ENCODE assay signal across 27 mouse cellular contexts in the genomic region with DNA sequence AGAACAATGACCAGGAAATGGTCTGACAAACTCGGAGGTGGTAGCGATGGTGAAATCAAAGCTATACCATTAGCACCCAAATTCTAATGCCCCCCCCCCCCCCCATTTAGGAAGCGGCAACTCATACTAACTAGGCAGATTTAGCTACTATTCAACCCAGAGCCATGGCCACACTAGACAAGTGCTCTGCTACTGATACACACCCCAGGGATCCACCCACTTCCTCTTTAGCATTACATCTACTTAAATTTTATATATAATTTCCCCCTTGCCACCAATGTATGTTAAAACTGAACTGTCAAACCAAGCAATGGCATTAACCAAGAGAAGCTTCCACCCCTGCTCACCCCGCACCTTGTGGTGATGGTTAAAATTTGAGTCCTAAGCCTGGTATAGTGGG.
A peak's percentile ranks its signal among the peaks of the same experiment; 100 is the strongest.
DNase-seq lines count a peak whose midpoint lies in the region; ATAC-seq and TF ChIP-seq lines count a peak whose summit lies in the region.
"Had no signal": no experiment of that assay in that cellular context is flagged by ENCODE, and none has a peak within 500 bp of the region (broad histone marks: within the 10 kb centered on the region; RNA-seq: fewer than 3 reads in every experiment).

No protein-coding gene starts in this region.

- H3K4me1 ChIP-seq in liver, adult 2 months (ENCODE audit: control insufficient read depth, insufficient read depth, low read length): peaks cover 22% of the 10 kb centered on the region
- H3K4me1 ChIP-seq in liver, embryonic 11.5 days (replicated peaks; ENCODE audit: control insufficient read depth, insufficient read depth, low read length): peaks cover 3% of the 10 kb centered on the region

- no peak for DNase-seq in liver, adult 2 months (ENCODE audit: extremely low read depth, low read depth, low spot score)
- DNase-seq in liver, embryonic 11.5 days (ENCODE audit: low spot score): no peak
- peak; percentile 56 for DNase-seq in splenic B cell, adult 2 months (ENCODE audit: low read depth, low spot score)
- no peak for DNase-seq in left cerebral cortex, adult 9 months (ENCODE audit: low spot score in 2 of 2)
- DNase-seq in left cerebral cortex, postnatal 36 days (ENCODE audit: low spot score in 2 of 2): no peak
- DNase-seq in cerebellum, postnatal 14 days: no peak
- DNase-seq: adrenal gland, adult 2 months; adrenal gland, postnatal 14 days; cerebellum, adult 11 months; cerebellum, adult 2 months; cerebellum, adult 9-11 months; cerebellum, postnatal 36 days; forebrain, postnatal 0 days; gastrocnemius, adult 2 months; gastrocnemius, postnatal 14 days; heart, adult 18-20 months; heart, postnatal 10 days; heart, postnatal 36 days had no signal

- 95% methylated on average over 4 of the region's 4 CpGs for WGBS in liver, adult 2 months
- WGBS in liver, embryonic 11.5 days: 86% methylated on average over 4 of the region's 4 CpGs

- H3K9ac ChIP-seq in liver, adult 2 months (ENCODE audit: low read depth, low read length): no peak overlapping the region
- no peak overlapping the region for H3K9ac ChIP-seq in liver, embryonic 11.5 days (ENCODE audit: low read depth, low read length)
- H3K9ac ChIP-seq: forebrain, embryonic 13.5 days; forebrain, postnatal 0 days; heart, embryonic 12.5 days; heart, embryonic 15.5 days; hindbrain, embryonic 13.5 days had no signal

- no peaks in the 10 kb centered on the region for H3K27me3 ChIP-seq in liver, adult 2 months (ENCODE audit: control insufficient read depth, insufficient read depth, low read length)
- no peaks in the 10 kb centered on the region for H3K27me3 ChIP-seq in liver, embryonic 11.5 days (replicated peaks; ENCODE audit: control insufficient read depth, insufficient read depth, low read length)
- H3K27me3 ChIP-seq in splenic B cell, adult 2 months (ENCODE audit: control insufficient read depth, insufficient read depth, low read length, poor library complexity, severe bottlenecking): no peaks in the 10 kb centered on the region
- H3K27me3 ChIP-seq: forebrain, embryonic 13.5 days; heart, embryonic 12.5 days; heart, embryonic 15.5 days; hindbrain, embryonic 13.5 days had no signal

- H3K9me3 ChIP-seq in liver, embryonic 11.5 days (ENCODE audit: control insufficient read depth, low read length): no peaks in the 10 kb centered on the region
- H3K9me3 ChIP-seq: forebrain, embryonic 10.5 days; forebrain, embryonic 13.5 days; heart, embryonic 12.5 days; heart, embryonic 15.5 days; hindbrain, embryonic 10.5 days; hindbrain, embryonic 13.5 days had no signal

- no peak overlapping the region for H3K4me2 ChIP-seq in liver, embryonic 11.5 days
- H3K4me2 ChIP-seq: forebrain, embryonic 13.5 days; heart, embryonic 12.5 days; heart, embryonic 15.5 days; hindbrain, embryonic 13.5 days had no signal

- H3K4me3 ChIP-seq in liver, adult 2 months (ENCODE audit: insufficient read depth, low read depth, low read length): no peak overlapping the region
- no peak overlapping the region for H3K4me3 ChIP-seq in liver, embryonic 11.5 days (ENCODE audit: low read depth, low read length)
- H3K4me3 ChIP-seq: forebrain, embryonic 10.5 days; forebrain, embryonic 13.5 days; gastrocnemius, adult 2 months; heart, embryonic 12.5 days; heart, embryonic 15.5 days; hindbrain, embryonic 10.5 days; hindbrain, embryonic 13.5 days had no signal

- ATAC-seq in liver, embryonic 11.5 days (replicated peaks; ENCODE audit: low FRiP score): no peak
- peak; percentile 56; the same call in 1 of the 2 replicates for ATAC-seq in common myeloid progenitor, adult 5-6 weeks (replicated peaks; ENCODE audit: low read depth, poor library complexity, severe bottlenecking)
- peak; percentile 43; the same call in 1 of the 2 replicates for ATAC-seq in megakaryocyte progenitor cell, adult 5-6 weeks (replicated peaks; ENCODE audit: poor library complexity)
- ATAC-seq: forebrain, embryonic 13.5 days; forebrain, postnatal 0 days; hindbrain, embryonic 16.5 days had no signal

- peaks cover 2% of the 10 kb centered on the region; the same call in 1 of the 2 replicates for H3K36me3 ChIP-seq in liver, adult 2 months (ENCODE audit: control insufficient read depth, insufficient read depth, low read length)
- no peaks in the 10 kb centered on the region for H3K36me3 ChIP-seq in liver, embryonic 11.5 days (ENCODE audit: control insufficient read depth, insufficient read depth, low read length)
- no peaks in the 10 kb centered on the region for H3K36me3 ChIP-seq in splenic B cell, adult 2 months (ENCODE audit: control insufficient read depth, insufficient read depth, low read length, poor library complexity, severe bottlenecking)
- H3K36me3 ChIP-seq: forebrain, embryonic 10.5 days; heart, embryonic 12.5 days; heart, embryonic 15.5 days; hindbrain, embryonic 10.5 days; hindbrain, embryonic 13.5 days had no signal

- intact Hi-C loops in left cerebral cortex, postnatal 36 days (cut with DNase I): no loop called here

- no peak for TF ChIP-seq POLR2A in liver, adult 2 months (IDR thresholded peaks at IDR 0.05; ENCODE audit: extremely low read depth, insufficient read depth, low read length)

- H3K27ac ChIP-seq in liver, adult 2 months (replicated peaks; ENCODE audit: insufficient read depth, low read depth, low read length): peak overlapping the region; percentile 33
- H3K27ac ChIP-seq in liver, embryonic 11.5 days (ENCODE audit: low read depth, low read length): no peak overlapping the region
- H3K27ac ChIP-seq: forebrain, embryonic 10.5 days; forebrain, embryonic 13.5 days; gastrocnemius, adult 2 months; heart, embryonic 15.5 days; hindbrain, embryonic 10.5 days; hindbrain, embryonic 13.5 days had no signal

- H3K79me2 ChIP-seq in liver, adult 2 months (ENCODE audit: control insufficient read depth, insufficient read depth, low read length): no peaks in the 10 kb centered on the region

- TF ChIP-seq CTCF in liver, adult 2 months (IDR thresholded peaks at IDR 0.05; ENCODE audit: low read depth, low read length): no peak
